ENCODE assay signal across 13 mouse cellular contexts in genomic region chr10:111329326-111329725, GRCm38 (mm10). TPM values are rescaled to one million over a fixed set of nuclear protein-coding genes. Genes with fewer than 3 reads are reported as not detected.
DNase-seq lines count a peak whose midpoint lies in the region; ATAC-seq lines count a peak whose summit lies in the region.
"Had no signal": no experiment of that assay in that cellular context is flagged by ENCODE, and none has a peak within 500 bp of the region (broad histone marks: within the 10 kb centered on the region; RNA-seq: fewer than 3 reads in every experiment).

No protein-coding gene starts in this region.

- no peak for ATAC-seq in kidney, embryonic 14.5 days (ENCODE audit: low FRiP score, low TSS enrichment)

- H3K36me3 ChIP-seq in kidney, embryonic 14.5 days (ENCODE audit: control insufficient read depth, insufficient read depth, low read length): no peaks in the 10 kb centered on the region
- H3K36me3 ChIP-seq: neural tube, embryonic 12.5 days had no signal

- H3K4me2 ChIP-seq in kidney, embryonic 14.5 days (replicated peaks; ENCODE audit: low read depth, low read length): no peak overlapping the region
- H3K4me2 ChIP-seq: neural tube, embryonic 12.5 days had no signal

- H3K27ac ChIP-seq in kidney, embryonic 14.5 days (ENCODE audit: low read depth, low read length): no peak overlapping the region
- H3K27ac ChIP-seq: kidney, postnatal 0 days; neural tube, embryonic 12.5 days had no signal

- no peaks in the 10 kb centered on the region for H3K27me3 ChIP-seq in kidney, embryonic 14.5 days (ENCODE audit: control insufficient read depth, insufficient read depth, low read length)
- H3K27me3 ChIP-seq: neural tube, embryonic 12.5 days had no signal

- no peaks in the 10 kb centered on the region for H3K4me1 ChIP-seq in kidney, embryonic 14.5 days (ENCODE audit: control insufficient read depth, insufficient read depth, low read length)
- H3K4me1 ChIP-seq: neural tube, embryonic 12.5 days had no signal

- H3K9ac ChIP-seq in kidney, embryonic 14.5 days (ENCODE audit: low read depth, low read length): no peak overlapping the region
- H3K9ac ChIP-seq: neural tube, embryonic 12.5 days had no signal

- peak; percentile 48 for DNase-seq in kidney, adult 18-20 months
- DNase-seq in adrenal gland, adult 8-10 months: peak; percentile 39
- peak; percentile 57 to 69 for DNase-seq in kidney, adult 8-10 months
- peak; percentile 61 for DNase-seq in lung, postnatal 14 days
- no peak for DNase-seq in layer of hippocampus, adult 9-11 months
- DNase-seq in thymus, postnatal 0 days (ENCODE audit: low spot score): no peak
- DNase-seq: heart, postnatal 14 days; right cerebral cortex, postnatal 4 days had no signal

- WGBS in kidney, embryonic 14.5 days: 85% methylated on average over 5 of the region's 5 CpGs

- H3K9me3 ChIP-seq in kidney, embryonic 14.5 days (ENCODE audit: control insufficient read depth, low read length): no peaks in the 10 kb centered on the region
- H3K9me3 ChIP-seq: megakaryocyte, embryonic 14.5 days; neural tube, embryonic 12.5 days had no signal

- no peak overlapping the region for H3K4me3 ChIP-seq in kidney, embryonic 14.5 days (ENCODE audit: low read length)
- H3K4me3 ChIP-seq: erythroblast, embryonic 14.5 days; megakaryocyte, embryonic 14.5 days; neural tube, embryonic 12.5 days had no signal

RNA-seq across cellular contexts. Expression of gene Bbs10, which starts 30.8 kb away (rescaled TPM):
- 5.1 and 6.7 TPM in 2 replicates for polyA plus RNA-seq in kidney, embryonic 14.5 days (2014; fragmentation: Nextera tagmentation; extraction: Ambion mirVana)
- total RNA-seq in adrenal gland, adult 8-10 months (2022): 1 to 10 TPM; 7.1 to 8.9 (median 7.9) TPM
- polyA plus RNA-seq in thymus, postnatal 0 days (2015; fragmentation: Nextera tagmentation; extraction: Ambion mirVana): 2.8 and 3.7 TPM in 2 replicates
- polyA plus RNA-seq: erythroblast, embryonic 14.5 days had no signal

Comparison
In these comparisons a context has a peak if more than half of its experiments do, and no peak if none do; other contexts are left out.
1. DNase-seq: peak in kidney, adult 18-20 months (single experiment), adrenal gland, adult 8-10 months (single experiment), kidney, adult 8-10 months (2 of 2) and lung, postnatal 14 days (single experiment); none in layer of hippocampus, adult 9-11 months (single experiment) and thymus, postnatal 0 days (single experiment).